Mouse (Mus musculus) hindbrain, embryonic 11.5 days (tissue): Measurements from ENCODE around the gene Exoc6b. TPM values are rescaled to one million over a fixed set of nuclear protein-coding genes. Genes with fewer than 3 reads are reported as not detected.

Experiments used
- ATAC-seq: fragments of 200-750 bp; cut with Nextera tagmentation; 2 replicates; pipeline ENCODE4 v1.8.0; 2017; ENCODE audit warnings: mild to moderate bottlenecking, moderate TSS enrichment, moderate library complexity; ENCODE audit not compliant: low FRiP score
- DNase-seq: peaks from one replicate; pipeline ENCODE4 v3.0.0-alpha.2; 2015; ENCODE audit warnings: low spot score
- H3K27ac ChIP-seq: fragments of 300-500 bp; sonication (generic); 2 replicates; pipeline ENCODE4 v1.5.1; 2014; ENCODE audit warnings: mild to moderate bottlenecking, low read depth, low read length
- H3K27me3 ChIP-seq: fragments of 300-500 bp; sonication (generic); 2 replicates; pipeline ENCODE4 v1.6.1; 2014; ENCODE audit warnings: mild to moderate bottlenecking, low read length, moderate library complexity, mixed read lengths; ENCODE audit not compliant: control insufficient read depth, insufficient read depth
- H3K36me3 ChIP-seq: fragments of 300-500 bp; sonication (generic); 2 replicates; pipeline ENCODE4 v1.6.1; 2014; ENCODE audit warnings: mild to moderate bottlenecking, low read length, moderate library complexity, mixed read lengths; ENCODE audit not compliant: control insufficient read depth, insufficient read depth
- H3K4me1 ChIP-seq: fragments of 300-500 bp; sonication (generic); replicated peaks from 2 replicates; pipeline ENCODE4 v1.6.1; 2014; ENCODE audit warnings: low read length, mixed read lengths; ENCODE audit not compliant: control insufficient read depth, insufficient read depth
- H3K4me2 ChIP-seq: fragments of 300-500 bp; sonication (generic); replicated peaks from 2 replicates; pipeline ENCODE4 v1.6.1; 2014; ENCODE audit warnings: mild to moderate bottlenecking, low read depth, low read length
- H3K4me3 ChIP-seq: fragments of 300-500 bp; sonication (generic); 2 replicates; pipeline ENCODE4 v1.5.1; 2014; ENCODE audit warnings: low read depth, low read length
- H3K9ac ChIP-seq: fragments of 300-500 bp; sonication (generic); 2 replicates; pipeline ENCODE4 v1.6.1; 2014; ENCODE audit warnings: low read depth, low read length
- H3K9me3 ChIP-seq: fragments of 300-500 bp; sonication (generic); 2 replicates; pipeline ENCODE4 v1.6.1; 2016; ENCODE audit warnings: low read length; ENCODE audit not compliant: control insufficient read depth
- WGBS: fragments of 180-500 bp; shearing (Covaris S2); extraction: QIAGEN DNeasy Blood & Tissue Kit; methylation state at CpG from one replicate; pipeline ENCODE4 v1.1.7; 2014; 5-methylcytosine and 5-hydroxymethylcytosine counted together
- polyA plus RNA-seq: library from polyadenylated mRNA; unstranded; fragments of >200 nt; fragmentation: Nextera tagmentation; extraction: Ambion mirVana; gene quantifications from 2 replicates; pipeline ENCODE4 v1.2.1, GENCODE M21; 2014

Exoc6b gene
- polyA plus RNA-seq, 1 experiment from 2014 or later = 46.4 TPM

DNA sequence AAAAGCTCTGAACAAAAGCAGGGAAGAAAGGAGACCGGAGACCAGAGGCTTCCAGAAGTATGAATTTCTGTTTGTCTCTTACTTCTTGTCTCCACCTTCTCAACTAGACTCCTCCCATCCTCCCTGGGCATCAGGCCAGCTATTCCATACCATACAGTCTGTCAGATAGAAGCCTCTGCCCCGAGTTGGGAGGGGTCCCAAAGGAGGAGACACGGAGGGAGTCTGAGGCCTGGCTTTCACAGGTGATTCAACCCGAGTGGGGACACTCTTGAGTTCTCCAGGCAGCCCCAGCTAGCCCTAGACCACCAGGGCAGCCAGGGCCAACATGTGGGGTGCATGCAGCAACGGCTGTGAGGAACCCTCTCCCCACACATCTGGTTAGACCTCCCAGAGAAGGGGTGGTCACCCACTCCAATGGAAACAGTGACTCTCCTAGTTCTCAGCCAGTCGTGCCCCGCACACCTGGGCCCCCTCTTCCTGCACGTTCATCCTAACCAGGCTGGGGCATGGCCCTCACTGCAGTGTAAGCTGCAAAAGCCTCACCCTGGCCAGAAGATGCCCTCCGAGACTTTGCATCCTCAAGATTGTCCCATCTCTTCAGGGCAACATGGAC lies 487.4 kb downstream of the Exoc6b start:
- H3K4me2 ChIP-seq = no peak overlapping the region
- DNase-seq (no peak), ATAC-seq (no peak)
- H3K4me3 ChIP-seq = no peak overlapping the region
- H3K27ac ChIP-seq = no peak overlapping the region
- peaks cover 14% of the 10 kb centered on the region for H3K4me1 ChIP-seq
- H3K27me3 ChIP-seq = peaks cover 68% of the 10 kb centered on the region
- no peaks in the 10 kb centered on the region for H3K36me3 ChIP-seq
- H3K9me3 ChIP-seq = no peaks in the 10 kb centered on the region
- no peak overlapping the region for H3K9ac ChIP-seq
- WGBS = 55% methylated on average over 9 of the region's 9 CpGs

DNA sequence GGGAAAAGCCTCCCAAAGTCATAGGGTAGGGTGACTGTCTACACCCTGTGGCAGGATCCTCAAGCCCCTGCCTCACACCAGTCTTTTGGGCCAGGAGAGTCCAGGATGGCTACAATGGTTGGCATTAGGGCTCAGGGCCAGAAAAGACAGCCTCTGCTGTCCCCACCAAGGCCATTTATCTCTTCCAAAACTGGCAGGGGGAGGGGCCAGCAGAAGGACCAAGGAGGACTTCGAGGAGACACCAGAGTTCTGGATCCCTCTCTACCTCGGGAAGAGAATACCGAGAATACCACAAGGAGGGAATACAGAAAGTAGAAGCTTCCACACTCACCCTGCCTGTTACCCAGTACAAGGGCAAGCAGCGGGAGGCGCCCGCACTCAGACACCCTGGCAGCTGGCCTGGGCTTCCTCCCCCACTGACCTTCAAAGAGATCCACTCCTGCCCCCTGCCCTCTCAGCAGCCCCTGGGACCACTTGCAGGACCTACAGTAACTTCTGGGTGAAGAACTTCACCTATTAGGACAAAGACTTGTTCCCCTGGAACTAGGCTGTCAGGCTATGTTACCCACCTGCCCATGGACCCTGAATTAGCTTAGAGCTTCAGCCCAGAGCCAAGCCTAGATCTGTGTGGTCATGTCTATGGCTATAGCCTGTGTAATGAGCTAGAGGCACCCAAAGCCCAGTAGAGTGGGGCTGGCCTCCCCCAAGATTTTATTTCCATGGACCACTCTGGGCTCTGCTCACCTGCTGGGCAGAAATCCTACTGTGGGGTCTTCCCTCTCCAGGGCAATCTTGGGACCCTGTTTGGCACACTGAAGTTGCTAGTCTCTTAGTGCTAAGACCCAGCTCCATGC lies 488.1 kb downstream of the Exoc6b start:
- DNase-seq (no peak), ATAC-seq (no peak)
- Histone ChIP-seq H3K27me3 (peaks cover 62% of the 10 kb centered on the region), H3K9me3 (no peaks in the 10 kb centered on the region), H3K9ac (no peak overlapping the region), H3K4me2 (no peak overlapping the region), H3K4me1 (peaks cover 14% of the 10 kb centered on the region), H3K27ac (no peak overlapping the region), H3K4me3 (no peak overlapping the region), H3K36me3 (no peaks in the 10 kb centered on the region)
- WGBS = 49% methylated on average over 6 of the region's 6 CpGs

GRCm38 (mm10) chr6:84579508-84579907 lies 489.8 kb downstream of the Exoc6b start:
- Histone ChIP-seq H3K27ac (no peak overlapping the region), H3K4me2 (no peak overlapping the region), H3K9ac (no peak overlapping the region), H3K9me3 (no peaks in the 10 kb centered on the region), H3K4me3 (no peak overlapping the region), H3K27me3 (peaks cover 49% of the 10 kb centered on the region), H3K36me3 (no peaks in the 10 kb centered on the region), H3K4me1 (peaks cover 8% of the 10 kb centered on the region)
- 52% methylated on average over 8 of the region's 8 CpGs for WGBS
- no peak for ATAC-seq
- DNase-seq = no peak

- H3K9ac ChIP-seq = no peak overlapping the region
- peak; percentile 76 for DNase-seq
- H3K36me3 ChIP-seq = no peaks in the 10 kb centered on the region
- H3K27me3 ChIP-seq = peaks cover 44% of the 10 kb centered on the region
- ATAC-seq = no peak
- H3K4me3 ChIP-seq = no peak overlapping the region
- no peak overlapping the region for H3K4me2 ChIP-seq
- WGBS = 8% methylated on average over 5 of the region's 5 CpGs
- H3K9me3 ChIP-seq = no peaks in the 10 kb centered on the region
- H3K4me1 ChIP-seq = peaks cover 6% of the 10 kb centered on the region
- H3K27ac ChIP-seq = no peak overlapping the region
Observed at GRCm38 (mm10) chr6:84578928-84579327, 490.4 kb downstream of the Exoc6b start.

- DNase-seq (no peak), ATAC-seq (no peak)
- Histone ChIP-seq H3K4me1 (peaks cover 5% of the 10 kb centered on the region; the same call in 1 of the 2 replicates), H3K27ac (no peak overlapping the region), H3K9me3 (no peaks in the 10 kb centered on the region), H3K27me3 (peaks cover 37% of the 10 kb centered on the region), H3K4me2 (no peak overlapping the region), H3K4me3 (no peak overlapping the region), H3K36me3 (no peaks in the 10 kb centered on the region), H3K9ac (no peak overlapping the region)
- 43% methylated on average over 4 of the region's 4 CpGs for WGBS
Observed at GRCm38 (mm10) chr6:84577898-84578297, 491.4 kb downstream of the Exoc6b start.

DNA sequence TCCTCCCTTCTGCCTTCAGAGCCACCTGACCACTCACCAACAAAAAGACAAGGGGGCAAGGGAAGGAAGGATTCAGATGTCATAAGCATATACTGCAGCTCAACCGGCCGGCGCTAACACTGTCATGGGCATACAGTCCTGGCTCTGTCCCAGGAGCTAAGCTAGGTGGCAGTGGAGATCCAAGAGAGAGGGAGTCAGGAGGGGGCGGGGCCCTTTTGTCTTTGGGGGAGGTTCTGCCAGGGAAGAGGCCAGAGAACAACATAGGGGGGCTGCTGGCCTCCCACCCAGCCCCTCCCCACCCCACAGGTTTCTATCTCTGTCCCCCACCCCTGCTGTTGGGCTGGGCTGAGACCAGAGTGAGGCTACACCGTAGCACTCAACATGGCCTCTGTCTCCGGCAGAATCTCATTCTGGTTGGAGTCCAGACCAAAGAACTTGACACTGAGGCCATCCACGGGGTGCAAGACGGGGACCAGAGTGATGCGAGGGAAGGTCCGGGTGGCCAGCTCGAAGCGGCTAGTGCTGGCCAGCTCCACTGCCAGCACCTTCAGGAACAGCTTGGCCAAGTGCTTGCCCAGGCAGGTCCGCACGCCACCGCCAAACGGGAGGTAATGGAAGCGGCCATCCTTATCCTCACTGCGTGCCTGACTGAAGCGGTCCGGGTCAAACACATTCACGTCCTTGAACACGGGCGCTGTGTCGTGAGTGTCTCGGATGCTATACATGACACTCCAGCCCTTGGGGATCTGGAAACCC lies 495.2 kb downstream of the Exoc6b start:
- H3K4me2 ChIP-seq = peak overlapping the region; percentile 26; the same call in 1 of the 2 replicates
- ATAC-seq = peak; percentile 27; the same call in 1 of the 2 replicates
- H3K9ac ChIP-seq = no peak overlapping the region
- H3K4me1 ChIP-seq = peaks cover 6% of the 10 kb centered on the region
- peak; percentile 61 for DNase-seq
- H3K27me3 ChIP-seq = peaks cover 8% of the 10 kb centered on the region; the same call in 1 of the 2 replicates
- H3K4me3 ChIP-seq = 0 out of 2 replicates have a peak overlapping the region, but pooled peaks have one; percentile 1
- no peak overlapping the region for H3K27ac ChIP-seq
- no peaks in the 10 kb centered on the region for H3K36me3 ChIP-seq
- no peaks in the 10 kb centered on the region for H3K9me3 ChIP-seq
- 28% methylated on average over 25 of the region's 25 CpGs for WGBS

DNA sequence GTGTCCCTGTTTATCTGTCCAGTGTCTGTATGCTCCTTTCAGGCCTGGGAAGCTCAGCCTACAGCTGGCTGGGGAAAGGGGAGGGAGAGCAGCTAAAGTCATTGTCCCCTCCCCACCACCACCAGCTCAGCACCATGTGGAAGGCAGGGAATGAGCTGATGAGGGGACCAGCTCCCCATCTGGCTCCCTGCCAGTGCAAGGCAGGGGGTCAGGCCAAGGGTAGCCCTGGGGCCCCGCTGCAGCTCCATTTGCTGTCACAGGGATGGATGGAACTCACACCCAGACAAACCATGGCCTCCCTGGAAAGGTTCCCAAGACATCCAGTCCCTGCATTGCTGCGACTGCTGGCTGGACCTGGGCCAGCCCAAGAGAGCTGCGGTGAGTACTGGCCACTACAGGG lies 499.3 kb downstream of the Exoc6b start:
- Histone ChIP-seq H3K27ac (peak overlapping the region; percentile 51; the same call in 1 of the 2 replicates), H3K27me3 (0 out of 2 replicates have a peak, but pooled peaks cover 8% of the 10 kb centered on the region), H3K4me1 (peaks cover 6% of the 10 kb centered on the region), H3K9me3 (no peaks in the 10 kb centered on the region), H3K4me2 (no peak overlapping the region), H3K4me3 (no peak overlapping the region), H3K36me3 (no peaks in the 10 kb centered on the region), H3K9ac (peak overlapping the region; percentile 20; the same call in 1 of the 2 replicates)
- DNase-seq = no peak
- peak; percentile 28 for ATAC-seq
- 45% methylated on average over 3 of the region's 3 CpGs for WGBS

GRCm38 (mm10) chr6:84569590-84569989 lies 499.7 kb downstream of the Exoc6b start:
- peak overlapping the region; percentile 20; the same call in 1 of the 2 replicates for H3K9ac ChIP-seq
- DNase-seq = no peak
- no peak overlapping the region for H3K4me2 ChIP-seq
- no peak overlapping the region for H3K4me3 ChIP-seq
- peak overlapping the region; percentile 36 for H3K27ac ChIP-seq
- H3K9me3 ChIP-seq = no peaks in the 10 kb centered on the region
- H3K27me3 ChIP-seq = 0 out of 2 replicates have a peak, but pooled peaks cover 5% of the 10 kb centered on the region
- peak; percentile 9; the same call in 1 of the 2 replicates for ATAC-seq
- peaks cover 6% of the 10 kb centered on the region for H3K4me1 ChIP-seq
- no peaks in the 10 kb centered on the region for H3K36me3 ChIP-seq
